Mouse (Mus musculus): ENCODE results near the gene Vav3.

GRCm38 (mm10) chr3:109339941-109340273 lies 546 bp upstream of the Vav3 start:
- TF ChIP-seq POLR2A (IDR thresholded peaks at IDR 0.05; ENCODE audit: control insufficient read depth, low read depth, low read length): no peak
- TF ChIP-seq CTCF (IDR thresholded peaks at IDR 0.05; ENCODE audit: control insufficient read depth, insufficient read depth, insufficient replicate concordance, low read depth, low read length): no peak

Measured in testis, adult 2 months (tissue).